35 mouse cellular contexts compared by ENCODE assay signal in genomic region chr5:58987754-58988153, GRCm38 (mm10).
"Had no signal": no experiment of that assay in that cellular context is flagged by ENCODE, and none has a peak within 500 bp of the region (broad histone marks: within the 10 kb centered on the region; RNA-seq: fewer than 3 reads in every experiment).

No protein-coding gene starts in this region.

- H3K4me1 ChIP-seq: heart, embryonic 10.5 days; heart, embryonic 12.5 days; heart, embryonic 13.5 days; heart, embryonic 15.5 days; hindbrain, embryonic 10.5 days; hindbrain, embryonic 12.5 days; hindbrain, embryonic 13.5 days; hindbrain, embryonic 15.5 days; intestine, embryonic 15.5 days; kidney, embryonic 15.5 days had no signal

- H3K27ac ChIP-seq: heart, adult 2 months; heart, embryonic 10.5 days; heart, embryonic 13.5 days; heart, embryonic 15.5 days; hindbrain, embryonic 10.5 days; hindbrain, embryonic 12.5 days; hindbrain, embryonic 13.5 days; hindbrain, embryonic 14.5 days; hindbrain, embryonic 15.5 days; hindbrain, postnatal 0 days; intestine, embryonic 15.5 days; kidney, embryonic 15.5 days; kidney, postnatal 0 days; layer of hippocampus, adult 2 months had no signal

- H3K27me3 ChIP-seq: heart, embryonic 12.5 days; heart, embryonic 13.5 days; heart, embryonic 15.5 days; hindbrain, embryonic 12.5 days; hindbrain, embryonic 13.5 days; hindbrain, embryonic 15.5 days; intestine, embryonic 15.5 days; kidney, embryonic 15.5 days had no signal

- DNase-seq: heart, adult 2 months; heart, postnatal 10 days; heart, postnatal 14 days; heart, postnatal 36 days; heart, postnatal 4 days; kidney, adult 11 months; kidney, adult 18-20 months; kidney, adult 2 months; kidney, adult 8-10 months; kidney, adult 9 months; kidney, postnatal 10 days; kidney, postnatal 14 days; kidney, postnatal 25 days; kidney, postnatal 36 days; kidney, postnatal 4 days; layer of hippocampus, adult 9-11 months had no signal

- ATAC-seq: hindbrain, embryonic 16.5 days; hindbrain, postnatal 0 days; inflammation-experienced regulatory T-cells, adult 6 months; intestine, embryonic 15.5 days; intestine, embryonic 16.5 days; intestine, postnatal 0 days had no signal

- H3K4me3 ChIP-seq: heart, adult 2 months; heart, embryonic 10.5 days; heart, embryonic 12.5 days; heart, embryonic 13.5 days; heart, embryonic 15.5 days; hindbrain, embryonic 10.5 days; hindbrain, embryonic 12.5 days; hindbrain, embryonic 13.5 days; hindbrain, embryonic 15.5 days; intestine, embryonic 15.5 days; kidney, embryonic 15.5 days; layer of hippocampus, adult 2 months had no signal

- H3K9ac ChIP-seq: heart, embryonic 12.5 days; heart, embryonic 13.5 days; heart, embryonic 15.5 days; hindbrain, embryonic 12.5 days; hindbrain, embryonic 13.5 days; hindbrain, embryonic 14.5 days; hindbrain, embryonic 15.5 days; intestine, embryonic 15.5 days; kidney, embryonic 15.5 days had no signal

- H3K9me3 ChIP-seq: heart, embryonic 10.5 days; heart, embryonic 12.5 days; heart, embryonic 13.5 days; heart, embryonic 15.5 days; hindbrain, embryonic 10.5 days; hindbrain, embryonic 12.5 days; hindbrain, embryonic 13.5 days; hindbrain, embryonic 15.5 days; intestine, embryonic 15.5 days; kidney, embryonic 15.5 days had no signal

- H3K4me2 ChIP-seq: heart, embryonic 11.5 days; heart, embryonic 12.5 days; heart, embryonic 13.5 days; heart, embryonic 15.5 days; hindbrain, embryonic 12.5 days; hindbrain, embryonic 13.5 days; hindbrain, embryonic 14.5 days; hindbrain, embryonic 15.5 days; intestine, embryonic 15.5 days; kidney, embryonic 15.5 days had no signal

- H3K36me3 ChIP-seq: heart, embryonic 10.5 days; heart, embryonic 12.5 days; heart, embryonic 13.5 days; heart, embryonic 15.5 days; hindbrain, embryonic 10.5 days; hindbrain, embryonic 12.5 days; hindbrain, embryonic 13.5 days; hindbrain, embryonic 15.5 days; intestine, embryonic 15.5 days; kidney, embryonic 15.5 days had no signal
